Mouse (Mus musculus) megakaryocyte, adult 5-6 weeks (primary cell): ENCODE measurements around the gene Gm20388. TPM values are rescaled to one million over a fixed set of nuclear protein-coding genes. Genes with fewer than 3 reads are reported as not detected.
A peak's percentile ranks its signal among the peaks of the same experiment; 100 is the strongest.

ENCODE experiments used
- ATAC-seq: 2 replicates; pipeline ENCODE4 v1.8.0; 2016; ENCODE audit warnings: mild to moderate bottlenecking, inconsistent platforms; ENCODE audit not compliant: poor library complexity, severe bottlenecking
- total RNA-seq, 2 experiments: library from RNA; stranded (forward) in 1 of 2; stranded (reverse) in 1 of 2; fragments of 153-499, 151-499 nt in 1 of 2; fragments of 221-1000, 200-1000 nt in 1 of 2; gene quantifications; 2 replicates each; pipeline versions ENCODE4 v1.2.3 to v1.2.4; 2015 to 2017

Gene Gm20388
- total RNA-seq, 2 experiments from 2014 or later = 7.6 to 15.5 TPM

DNA sequence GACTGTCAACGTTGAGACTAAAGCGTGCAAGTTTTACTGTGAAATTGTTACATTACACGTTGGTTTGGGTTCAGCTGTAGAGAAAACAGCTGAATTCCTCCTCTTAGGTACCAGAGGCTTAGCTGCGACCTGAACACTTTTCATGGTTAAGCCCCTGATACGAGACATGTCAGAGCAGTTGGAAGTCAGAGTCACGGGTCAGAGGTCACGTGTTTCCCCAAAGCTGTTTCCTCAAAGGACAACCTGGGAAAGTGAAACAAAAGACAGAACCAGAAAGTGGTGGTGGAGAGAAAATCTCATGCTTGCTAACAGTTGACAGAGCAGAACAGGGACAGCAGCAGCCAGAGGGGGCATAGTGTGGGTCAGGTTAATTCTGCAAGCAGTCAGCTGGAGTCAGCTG, 3760.8 kb downstream of the Gm20388 start:
- peak; percentile 29 for ATAC-seq

DNA sequence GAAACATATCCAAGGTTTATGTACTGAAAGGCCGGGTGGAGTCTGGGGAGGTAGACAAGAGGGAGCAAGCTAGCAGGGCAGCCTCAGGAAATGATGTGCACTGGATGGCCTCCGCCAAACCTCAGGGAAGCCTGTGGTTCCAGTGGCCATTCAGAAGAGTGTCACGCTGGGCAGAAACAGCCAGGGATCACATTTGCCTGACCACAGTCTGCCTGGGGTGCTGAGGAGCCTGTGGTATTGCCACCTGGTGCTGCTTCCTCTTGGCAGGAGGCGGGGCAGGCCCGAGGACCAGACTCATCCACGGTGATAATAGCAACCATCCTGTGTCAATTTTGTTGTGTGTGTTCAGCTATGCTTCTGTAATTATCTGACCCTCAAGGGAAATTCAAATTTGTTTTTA, 3762.0 kb downstream of the Gm20388 start:
- peak; percentile 81 for ATAC-seq

DNA sequence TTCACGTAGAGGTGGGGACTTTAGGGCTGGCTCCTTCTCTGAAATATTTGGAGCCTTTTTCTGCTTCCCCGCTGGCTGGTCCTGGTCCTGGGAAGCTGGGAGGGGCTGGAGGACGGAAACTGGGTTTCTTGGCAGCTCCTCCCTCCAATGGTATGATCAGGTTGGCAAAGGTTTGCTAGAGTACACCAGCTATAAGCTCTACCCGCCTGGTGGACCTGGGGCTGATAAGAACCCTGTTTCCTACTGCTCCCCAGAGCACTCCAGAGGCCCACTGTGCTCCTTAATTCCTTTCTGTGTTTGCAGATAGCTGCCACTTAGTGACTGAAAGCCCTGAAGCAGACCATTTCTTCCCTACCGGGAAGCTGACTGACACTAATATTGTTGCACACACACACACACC, 3765.0 kb downstream of the Gm20388 start:
- ATAC-seq = no peak

DNA sequence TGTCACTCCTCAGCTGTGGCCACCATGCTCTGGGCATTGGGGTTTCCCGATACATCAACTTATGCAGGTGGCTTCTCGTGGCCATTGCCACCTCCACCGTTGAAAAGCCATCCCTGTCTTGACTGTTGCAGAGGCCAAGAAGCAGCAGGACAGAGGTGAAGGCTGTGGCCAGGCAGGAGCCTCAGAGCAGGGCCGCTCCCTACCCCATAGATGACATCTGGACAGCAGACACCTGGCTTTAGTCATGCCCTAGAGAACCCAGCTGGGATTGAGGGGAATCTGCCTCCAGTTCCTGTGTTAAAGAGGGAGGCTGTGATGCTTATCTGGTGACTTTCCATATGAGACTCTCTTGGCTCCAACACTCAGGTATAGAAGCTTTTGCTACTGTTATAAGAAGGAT, 3767.7 kb downstream of the Gm20388 start:
- ATAC-seq = no peak

DNA sequence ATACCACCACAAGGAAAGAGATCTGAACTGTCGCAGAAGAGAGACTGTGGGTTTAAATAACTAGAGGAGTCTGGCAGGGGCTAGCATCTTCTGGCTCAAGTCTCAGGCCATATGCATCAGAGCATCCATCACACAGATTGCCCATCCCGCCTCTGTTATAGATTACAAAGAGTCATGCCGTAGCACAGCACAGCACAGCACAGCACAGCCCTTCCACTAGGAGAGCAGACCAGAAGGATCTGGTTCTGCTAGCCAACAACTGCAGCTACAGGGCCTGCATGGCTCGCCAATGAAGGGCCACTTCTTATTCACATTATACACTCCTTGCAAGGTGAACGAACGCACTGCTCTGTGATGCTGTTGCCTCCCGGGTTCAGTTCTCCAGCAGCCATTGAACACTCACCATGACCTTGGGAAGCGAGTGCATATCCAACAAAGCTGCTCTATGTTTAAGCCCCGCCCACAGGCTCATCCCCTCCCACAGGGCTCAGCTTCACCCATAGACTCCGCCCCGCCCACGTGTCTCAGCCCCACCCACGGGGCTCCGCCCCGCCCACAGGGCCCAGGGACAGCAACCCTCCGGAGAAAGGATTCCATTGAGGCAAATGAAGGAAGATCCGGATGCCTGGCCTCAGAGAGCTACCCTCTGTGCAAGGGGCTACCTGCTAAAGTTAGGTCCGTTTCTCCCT, 3771.6 kb downstream of the Gm20388 start:
- peak; percentile 54; the same call in 1 of the 2 replicates for ATAC-seq

DNA sequence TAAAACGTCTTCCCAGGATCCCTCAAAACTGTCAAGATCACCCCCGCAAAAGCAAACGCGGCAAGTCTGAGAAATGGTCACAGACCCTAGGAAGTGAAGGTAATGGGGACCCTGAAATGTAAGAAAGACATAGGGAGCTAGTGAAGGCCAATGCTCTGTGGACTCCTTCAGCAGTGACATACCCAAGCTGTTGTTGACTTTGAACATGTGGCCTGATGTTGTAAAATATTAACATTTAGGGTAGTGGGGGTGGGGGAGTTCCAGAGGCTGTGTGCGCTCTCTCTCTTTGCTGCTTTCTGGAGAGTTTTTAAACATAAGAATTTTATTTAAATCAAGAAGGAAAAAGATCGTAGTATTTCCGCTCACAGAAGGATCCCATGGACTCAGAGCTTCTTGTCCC, 3772.7 kb downstream of the Gm20388 start:
- no peak for ATAC-seq

DNA sequence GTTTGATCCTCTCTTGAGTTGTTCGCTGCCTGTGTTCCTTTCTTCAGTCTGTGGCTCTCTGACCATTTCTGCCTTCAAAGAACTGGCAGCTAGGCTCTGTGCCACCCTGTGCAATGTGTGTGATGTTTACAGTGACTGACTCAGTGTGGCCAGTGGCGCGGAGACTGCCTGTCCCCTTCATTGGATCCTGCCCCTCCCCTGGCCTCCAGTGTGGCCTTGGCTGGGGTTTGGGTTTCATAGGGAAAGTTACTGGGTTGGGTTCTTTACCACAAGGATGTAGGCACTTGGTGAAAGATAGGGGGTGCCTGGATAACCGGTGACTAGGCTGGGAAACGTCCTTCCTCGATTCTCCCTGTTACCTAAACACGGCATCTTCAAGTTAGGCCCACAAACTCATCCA, 3774.2 kb downstream of the Gm20388 start:
- no peak for ATAC-seq

DNA sequence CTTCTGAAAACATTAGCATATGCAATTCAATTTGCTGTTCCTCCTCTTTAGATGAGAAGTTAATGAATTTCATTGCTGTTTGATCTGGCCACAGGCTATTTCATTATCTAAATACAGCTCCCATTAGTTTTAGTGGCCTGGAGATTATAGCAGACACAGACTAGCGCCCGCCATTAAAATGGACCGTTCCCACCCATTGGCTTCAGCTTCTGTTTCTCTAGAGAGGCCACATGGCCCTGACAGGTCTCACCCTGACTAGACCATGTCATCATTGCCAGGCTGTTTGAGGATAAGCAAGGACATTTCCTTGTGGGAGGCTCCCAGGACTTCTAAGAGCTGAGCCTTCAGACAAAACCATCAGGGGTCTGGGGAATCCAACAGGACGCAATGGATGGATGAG, 3774.8 kb downstream of the Gm20388 start:
- ATAC-seq = no peak

DNA sequence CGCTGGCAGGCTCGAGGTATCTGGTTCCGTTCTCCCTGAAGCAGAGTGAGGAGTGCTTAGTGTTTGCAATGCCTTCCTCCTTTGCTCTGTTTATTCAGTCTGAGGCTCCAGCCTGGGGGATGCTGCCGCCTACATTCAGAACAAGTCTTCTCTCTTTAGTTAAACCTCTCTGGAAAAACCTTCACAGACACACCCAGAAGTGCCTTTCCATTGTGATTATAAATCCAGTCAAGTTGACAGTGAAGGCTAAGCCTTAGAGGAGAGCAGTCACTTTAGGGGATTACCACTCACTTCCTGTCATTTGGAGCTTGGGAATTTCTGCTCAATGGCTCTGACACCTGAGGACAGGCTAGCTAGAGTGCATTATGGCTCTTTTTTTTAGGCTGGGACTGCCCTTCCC, 3777.2 kb downstream of the Gm20388 start:
- ATAC-seq = no peak

DNA sequence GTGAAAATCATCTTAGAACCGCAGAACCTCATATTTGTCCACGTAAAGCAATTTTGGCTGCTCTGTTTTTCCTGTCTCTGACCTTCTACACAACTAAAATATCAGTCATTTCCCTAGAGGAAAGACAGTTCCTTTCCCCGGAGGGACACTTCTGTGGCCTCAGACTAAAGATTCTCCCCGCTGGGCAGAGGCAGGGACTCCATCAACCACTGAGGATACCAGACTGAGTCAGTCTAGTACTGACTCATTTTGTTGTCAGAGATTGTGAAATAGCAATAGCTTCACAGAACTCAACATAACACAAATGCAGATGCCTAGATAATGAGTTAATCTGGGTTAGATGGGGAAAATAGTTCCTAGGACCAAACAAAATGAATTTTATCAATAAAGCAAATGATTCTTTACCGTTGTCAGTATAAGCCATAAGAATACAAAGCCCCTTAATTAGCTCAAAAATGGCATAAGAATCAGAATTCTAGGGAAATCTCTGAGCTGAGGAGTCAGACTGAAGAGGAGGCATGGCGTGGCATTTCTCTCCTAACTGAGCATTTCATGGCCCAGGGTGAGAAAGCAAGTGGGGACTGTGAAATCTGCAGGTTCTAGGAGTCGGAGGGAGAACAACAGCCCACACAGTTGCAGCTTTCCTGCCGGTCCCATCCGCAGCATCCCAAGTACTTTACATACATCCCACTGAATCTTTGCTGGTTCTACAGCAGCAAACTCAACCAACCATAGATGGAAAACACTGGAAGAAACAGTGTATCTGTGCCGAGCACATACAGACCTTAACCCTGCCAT, 3781.7 kb downstream of the Gm20388 start:
- no peak for ATAC-seq

DNA sequence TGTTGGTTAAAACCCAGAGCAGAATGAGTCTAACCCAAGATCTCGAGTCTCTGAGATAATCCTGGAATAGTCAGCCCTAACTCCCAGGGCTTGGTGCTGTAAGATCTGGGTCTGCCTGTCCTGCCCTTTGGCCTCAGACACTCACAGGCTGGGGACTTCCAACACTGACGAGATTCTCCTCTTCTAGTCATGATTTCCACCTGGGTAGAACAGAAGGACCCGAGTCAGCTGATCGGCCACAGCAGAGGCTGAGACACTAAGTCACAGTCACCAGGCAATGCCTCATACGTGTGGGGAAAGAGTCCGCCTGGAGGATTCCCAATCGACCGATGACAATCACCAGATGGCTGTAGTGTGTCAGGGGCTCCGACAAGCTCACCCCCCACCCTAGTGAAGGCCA, 3785.5 kb downstream of the Gm20388 start:
- ATAC-seq = no peak

DNA sequence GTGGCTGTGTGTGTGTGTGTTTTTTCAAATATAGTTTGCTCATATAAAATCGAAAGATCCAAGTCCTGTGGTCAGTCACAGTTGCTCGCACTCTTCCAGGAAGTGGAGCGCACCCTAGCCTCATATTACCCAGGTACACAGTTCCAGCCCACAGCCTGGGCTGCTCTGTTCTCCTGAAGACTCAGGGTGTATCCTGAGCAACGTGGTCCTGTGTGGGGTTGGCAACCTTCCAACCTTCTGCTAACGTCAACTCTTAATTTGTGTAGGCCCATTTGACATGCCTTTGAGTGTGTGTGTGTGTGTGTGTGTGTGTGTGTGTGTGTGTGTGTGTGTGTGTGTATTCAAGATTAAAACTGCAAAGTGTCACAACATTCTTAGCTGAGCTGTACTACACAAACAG, 3786.7 kb downstream of the Gm20388 start:
- ATAC-seq = no peak

DNA sequence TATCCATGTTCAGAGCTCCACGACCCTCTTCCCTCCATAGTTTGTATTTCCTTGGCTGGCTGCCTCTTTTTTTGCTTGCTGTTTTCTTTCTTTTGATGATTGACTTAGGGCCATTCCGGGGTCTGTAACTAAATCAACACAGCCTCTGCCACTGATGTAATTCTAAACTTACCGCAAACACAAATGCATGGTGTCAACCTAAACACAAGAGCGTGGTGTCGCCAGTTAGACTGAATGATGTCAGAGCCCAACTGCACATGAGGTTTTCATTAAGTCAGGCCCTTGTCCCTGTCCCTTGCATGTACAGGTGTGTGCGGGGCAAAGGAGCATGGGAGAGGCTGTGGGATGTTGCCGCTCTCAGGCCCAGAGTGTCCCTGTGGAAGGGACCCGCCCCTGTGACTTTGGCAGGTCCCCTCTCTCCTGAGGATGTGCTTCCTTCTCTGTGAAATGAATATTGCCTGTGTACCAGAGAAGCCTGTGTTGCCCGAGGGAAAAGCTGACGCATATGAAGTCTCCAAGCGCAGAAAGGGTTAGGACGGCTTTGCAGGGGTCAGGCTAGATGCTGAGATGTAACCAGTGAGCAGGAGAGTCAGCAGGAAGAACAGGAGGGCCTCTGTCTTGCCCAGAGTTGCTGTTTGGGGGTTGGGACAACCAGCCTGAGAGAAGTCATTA, 3789.9 kb downstream of the Gm20388 start:
- ATAC-seq = no peak

DNA sequence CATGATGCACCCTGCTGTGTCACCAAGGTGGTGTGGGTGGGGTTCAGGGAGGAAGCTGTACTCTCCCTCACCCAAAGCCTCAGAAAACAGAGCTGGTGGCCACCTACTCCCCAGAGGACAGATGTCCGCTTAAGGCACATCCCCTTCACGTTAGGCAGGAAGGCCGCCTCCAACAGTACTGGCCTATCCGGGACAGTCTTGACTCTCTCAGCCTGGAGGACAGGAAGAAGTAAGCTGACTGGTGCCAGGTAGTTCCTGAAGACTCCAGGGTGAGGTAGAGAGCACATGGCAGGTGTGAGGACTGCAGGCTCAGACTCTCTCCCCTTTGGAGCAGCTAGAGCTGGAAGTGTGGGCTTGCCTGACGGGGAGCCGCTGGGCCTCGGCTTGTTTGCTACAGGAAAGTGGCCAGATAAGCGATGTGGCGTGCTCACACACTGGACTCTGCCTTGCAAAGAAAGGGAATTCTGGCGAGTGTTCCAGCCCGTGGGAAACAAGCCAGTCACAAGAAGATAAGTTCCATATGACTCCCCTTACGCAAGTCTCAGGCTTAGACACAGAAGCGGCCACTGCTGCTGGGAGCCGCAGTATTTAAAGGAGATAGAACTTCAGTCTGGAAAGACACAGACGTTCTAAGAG, 3791.4 kb downstream of the Gm20388 start:
- no peak for ATAC-seq

DNA sequence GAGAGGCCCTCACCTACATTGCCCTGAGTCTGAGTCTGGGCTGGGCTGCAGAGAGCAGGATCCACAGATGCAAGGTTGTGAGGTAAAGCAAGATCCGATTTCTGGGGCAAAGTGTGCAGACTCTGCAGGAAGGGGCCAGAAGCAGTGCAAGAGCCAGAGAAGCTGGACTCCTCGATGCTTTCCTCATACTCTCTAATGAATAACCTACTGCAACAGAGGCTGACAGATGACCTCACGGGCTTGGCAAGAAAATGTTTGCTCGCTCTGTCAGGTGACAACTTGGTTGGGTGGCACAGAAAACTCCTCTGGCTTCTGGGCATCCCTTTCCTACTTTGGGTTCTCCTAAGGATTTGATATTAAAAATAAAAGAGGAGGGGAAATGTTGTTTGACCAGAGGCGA, 3794.7 kb downstream of the Gm20388 start:
- no peak for ATAC-seq

DNA sequence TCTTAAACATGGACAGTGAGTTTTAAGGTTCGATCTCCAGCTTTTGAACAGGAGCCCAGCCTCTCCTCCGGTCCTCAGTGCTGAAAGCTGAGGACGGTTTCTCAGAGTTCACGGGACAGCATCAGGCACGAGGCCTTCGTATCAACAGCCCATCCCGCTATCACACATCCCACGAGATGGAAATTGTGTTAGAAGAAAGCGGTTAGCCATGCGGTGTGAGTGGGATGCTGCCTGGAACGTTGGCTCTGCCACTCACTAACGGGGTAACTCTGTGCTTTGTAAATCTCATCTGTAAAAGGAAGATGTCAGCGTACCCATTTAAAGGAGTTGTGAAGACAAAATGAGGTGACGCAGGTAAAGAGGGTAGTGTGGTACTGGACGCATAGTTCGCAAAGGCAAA, 3796.5 kb downstream of the Gm20388 start:
- ATAC-seq = no peak

DNA sequence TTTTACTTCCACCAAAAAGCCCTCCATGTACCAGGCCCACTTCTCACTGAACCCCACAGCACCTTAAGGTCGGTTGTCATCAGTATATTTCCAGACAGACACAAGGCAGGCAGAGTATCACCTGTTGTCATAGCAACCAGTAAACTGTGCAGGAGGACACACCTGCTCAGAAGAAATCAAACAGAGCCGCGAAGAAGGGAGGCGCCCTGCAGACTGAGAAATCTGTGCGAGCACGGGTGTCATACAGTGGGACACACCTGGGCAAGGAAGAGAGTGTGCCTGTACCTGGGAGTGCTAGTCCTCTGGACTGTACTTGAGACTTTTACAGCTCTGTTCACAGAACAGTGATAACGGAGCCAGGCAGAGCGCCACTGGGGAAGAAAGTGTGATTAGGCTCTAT, 3798.1 kb downstream of the Gm20388 start:
- ATAC-seq = no peak

DNA sequence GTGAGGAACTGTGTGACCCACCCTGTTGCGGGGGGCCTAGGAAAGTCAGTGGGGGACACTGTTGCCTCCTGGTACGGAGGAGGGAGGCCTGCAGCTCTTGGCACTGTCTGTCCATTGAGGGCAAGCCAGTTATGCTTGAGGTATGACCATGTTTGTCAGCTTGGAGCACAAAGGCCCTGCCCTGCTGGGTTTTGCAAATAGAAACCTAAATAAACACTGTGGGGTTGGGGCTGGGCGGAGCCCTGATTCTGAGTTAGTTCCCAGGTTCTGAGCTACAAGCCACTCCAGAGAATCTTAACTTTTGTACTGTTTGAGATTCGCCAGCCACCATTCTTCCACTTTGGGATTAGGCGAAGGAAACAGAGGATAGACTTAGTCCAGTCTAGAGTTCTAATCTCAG, 3799.7 kb downstream of the Gm20388 start:
- no peak for ATAC-seq

DNA sequence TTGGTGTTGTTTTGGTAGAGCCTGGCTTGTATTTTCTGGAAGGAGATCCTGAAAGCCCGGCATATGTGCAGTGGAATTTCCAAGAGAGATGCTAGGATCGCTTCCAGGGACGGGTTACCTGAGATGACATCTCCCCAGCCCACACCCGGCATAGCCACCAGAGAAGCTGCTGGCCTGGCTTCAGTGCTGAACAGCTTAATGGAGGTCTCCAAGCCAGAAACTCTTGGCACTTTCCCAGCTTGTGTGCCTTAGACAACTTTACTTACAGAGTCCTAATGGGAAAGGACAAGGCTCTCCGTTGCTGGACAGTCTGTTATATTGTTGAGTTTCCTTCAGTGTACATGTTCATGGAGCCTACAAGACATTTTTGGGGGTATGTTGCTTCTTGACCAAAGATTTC, 3803.8 kb downstream of the Gm20388 start:
- no peak for ATAC-seq

DNA sequence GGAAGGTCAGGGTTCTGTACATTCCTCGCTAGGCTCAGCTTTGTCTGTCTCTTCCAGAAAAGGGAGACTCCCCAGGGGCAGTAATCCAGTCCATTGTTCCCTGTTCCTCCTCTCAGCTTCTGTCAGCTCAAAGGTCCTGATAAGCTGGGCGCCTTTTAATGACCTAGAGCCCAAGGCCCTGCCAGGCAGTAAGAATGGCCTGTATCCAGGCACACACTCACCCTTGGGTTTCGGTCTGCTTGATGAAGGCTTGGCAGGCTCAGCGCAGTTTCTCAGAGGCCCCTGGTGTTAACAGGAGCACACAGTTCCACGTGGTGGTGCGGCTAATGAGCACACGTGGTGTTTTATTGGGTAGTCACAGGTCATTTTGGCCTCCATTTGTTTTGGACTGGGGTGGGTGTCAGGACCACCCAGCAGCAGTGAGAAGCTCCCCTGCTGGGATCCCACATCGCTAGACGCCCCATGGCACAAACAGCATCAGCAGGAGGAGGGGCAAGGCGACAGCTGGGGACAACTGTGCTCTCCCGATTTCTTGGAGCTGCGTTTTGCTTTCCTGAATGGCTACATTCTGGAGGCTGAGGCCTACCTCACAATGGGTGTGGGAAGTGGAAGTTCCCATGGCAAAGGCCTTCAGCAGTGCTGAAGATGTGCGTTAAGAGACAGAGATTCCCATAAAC, 3805.4 kb downstream of the Gm20388 start:
- no peak for ATAC-seq

DNA sequence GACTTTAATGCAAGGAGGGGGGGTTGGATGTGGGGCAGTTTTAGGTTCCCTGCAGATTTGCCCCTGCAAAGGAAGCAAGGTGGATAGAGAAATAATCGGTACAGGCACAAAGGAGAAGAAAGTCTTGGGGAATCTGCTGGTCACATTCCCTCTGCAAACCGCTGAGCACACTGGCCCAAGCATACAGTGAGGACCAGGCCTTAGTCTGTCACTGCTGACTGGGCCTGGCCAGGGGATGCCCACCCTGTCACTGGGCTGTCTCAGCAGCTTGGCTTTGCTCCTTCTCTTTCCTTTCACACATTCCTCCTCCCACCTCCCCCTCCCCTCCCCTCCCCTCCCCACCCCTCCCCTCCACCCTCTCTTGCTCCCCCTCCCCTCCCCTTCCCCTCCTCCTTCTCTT, 3806.5 kb downstream of the Gm20388 start:
- ATAC-seq = no peak
